Mouse (Mus musculus) Patski (cell line): ENCODE measurements around the gene Cyp2f2. TPM values are rescaled to one million over a fixed set of nuclear protein-coding genes. Genes with fewer than 3 reads are reported as not detected.

ENCODE experiments used
- ATAC-seq: fragments of 100-300 bp; one replicate; pipeline ENCODE4 v1.8.0; 2021
- CTCF ChIA-PET: fragments of 350-600 bp; sonication (Branson Sonifier 250); formaldehyde crosslinking; loops from one replicate; lab custom pipeline; 2022; ENCODE audit warnings: inconsistent platforms; lab: Charles Lee
- POLR2A ChIA-PET: fragments of 350-600 bp; sonication (Branson Sonifier 250); formaldehyde crosslinking; loops from one replicate; lab custom pipeline; 2022; ENCODE audit warnings: antibody characterized with exemption, inconsistent platforms; lab: Charles Lee
- DNase-seq: peaks from one replicate; pipeline ENCODE4 v3.0.0-alpha.2; 2011; ENCODE audit warnings: low read depth, low spot score
- H3K27me3 ChIP-seq: fragments of 371-371 bp; one replicate; pipeline ENCODE4 v1.5.1; 2021
- CTCF ChIP-seq: fragments of 100-300 bp; IDR thresholded peaks from one replicate; pipeline ENCODE4 v1.5.1; 2021
- in situ Hi-C: fragments of 300-500 bp; cut with MboI; formaldehyde crosslinking; loops from 3 replicates; pipeline ENCODE4 v1.11.1; 2018; ENCODE audit warnings: low pct_unique_long_range_greater_than_20kb, mixed read lengths
- polyA plus RNA-seq: library from polyadenylated mRNA; unstranded; gene quantifications from one replicate; pipeline ENCODE4 v1.2.3, GENCODE M21; 2021

The Cyp2f2 gene
- polyA plus RNA-seq, 1 experiment from 2014 or later = not detected

DNA sequence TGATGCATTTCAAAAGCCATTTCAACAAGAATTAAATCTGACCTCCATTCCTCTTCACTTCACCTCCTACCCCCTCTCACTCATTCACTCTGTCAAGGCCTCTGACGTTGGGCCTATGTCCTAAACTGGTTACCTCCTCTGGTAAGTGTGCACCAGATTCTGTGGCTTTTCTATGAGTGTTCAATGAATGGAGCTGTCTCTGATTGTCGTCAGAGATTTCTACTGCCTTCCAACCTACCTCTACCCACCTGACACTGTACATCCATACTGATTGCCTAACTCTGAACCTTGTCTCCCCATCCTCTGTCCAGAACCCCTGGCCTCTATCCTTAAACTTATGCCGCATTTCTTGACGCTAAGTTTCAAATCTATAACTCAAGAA lies 58.2 kb downstream of the Cyp2f2 start:
- ATAC-seq (no peak), DNase-seq (no peak)
- ChIA-PET CTCF (interaction anchor here (1.2 to 2.9 kb wide), 5 partner anchors 12 to 18 kb away, joined by 3 to 11 read pairs (median 3); no protein-coding TSS in a partner anchor), POLR2A (no interaction called here)
- H3K27me3 ChIP-seq = no peaks in the 10 kb centered on the region
- in situ Hi-C loops = loop anchor here (25.0 kb wide), 1 partner anchor 309 kb away; the partner anchor contains the start of genes Prx and Sertad1
- no peak for TF ChIP-seq CTCF

DNA sequence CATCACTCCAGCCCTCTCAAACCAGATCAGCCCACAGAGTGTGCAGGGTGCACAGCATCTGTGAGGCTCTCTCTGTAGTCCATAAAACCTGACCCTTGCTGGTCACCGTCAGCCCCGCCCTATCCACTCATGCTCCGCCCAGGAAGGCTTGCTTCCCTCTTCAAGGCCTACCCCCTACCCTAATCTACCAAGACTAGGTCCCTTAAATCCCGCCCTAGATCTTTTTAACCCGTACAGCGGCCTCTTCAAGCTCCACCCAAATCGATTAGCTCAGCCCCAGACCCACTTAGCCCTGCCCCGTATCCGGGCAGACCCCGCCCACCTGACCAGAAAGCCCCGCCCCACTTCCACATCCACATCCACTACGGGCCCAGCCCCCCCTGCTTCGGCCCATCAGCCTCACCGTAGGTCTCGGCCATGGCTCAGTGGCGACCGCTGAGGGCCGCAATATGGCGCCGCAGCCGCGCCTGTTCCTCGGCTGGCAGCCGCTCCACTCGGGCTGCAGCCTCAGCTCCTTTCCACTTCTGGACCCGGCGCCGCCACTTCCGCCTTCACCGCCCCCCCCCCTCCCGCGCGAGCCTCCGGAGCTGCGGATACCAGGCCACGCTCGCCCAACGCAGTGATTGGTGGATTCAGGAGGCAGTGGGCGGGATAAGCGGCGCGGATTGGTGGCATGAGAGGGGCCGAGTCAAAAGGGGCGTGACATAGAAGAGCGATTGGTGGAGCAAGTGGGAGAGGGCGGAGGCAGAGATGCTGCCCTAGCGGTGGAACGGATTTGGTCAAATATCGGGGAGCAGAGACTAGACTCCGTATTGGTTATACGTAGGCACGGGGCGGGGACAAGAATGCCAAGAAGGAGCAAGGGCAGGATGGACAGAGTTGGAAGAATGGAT lies 58.9 kb downstream of the Cyp2f2 start, which contains the start of gene Rab4b:
Gene Rab4b (minus strand): TSS at position 573 of the 893 bp plus-strand sequence.
- DNase-seq (peak; percentile 96), ATAC-seq (peak; percentile 93)
- ChIA-PET POLR2A (interaction anchor here (1.0 to 1.4 kb wide), 2 partner anchors 12 to 47 kb away, joined by 3 to 6 read pairs; partner anchors contain the start of gene Egln2), CTCF (interaction anchor here (1.2 to 2.9 kb wide), 4 partner anchors 13 to 23 kb away, joined by 3 to 11 read pairs (median 6); no protein-coding TSS in a partner anchor)
- H3K27me3 ChIP-seq = no peaks in the 10 kb centered on the region
- peak; percentile 61 for TF ChIP-seq CTCF
- in situ Hi-C loops = loop anchor here (25.0 kb wide), 1 partner anchor 309 kb away; the partner anchor contains the start of genes Prx and Sertad1

DNA sequence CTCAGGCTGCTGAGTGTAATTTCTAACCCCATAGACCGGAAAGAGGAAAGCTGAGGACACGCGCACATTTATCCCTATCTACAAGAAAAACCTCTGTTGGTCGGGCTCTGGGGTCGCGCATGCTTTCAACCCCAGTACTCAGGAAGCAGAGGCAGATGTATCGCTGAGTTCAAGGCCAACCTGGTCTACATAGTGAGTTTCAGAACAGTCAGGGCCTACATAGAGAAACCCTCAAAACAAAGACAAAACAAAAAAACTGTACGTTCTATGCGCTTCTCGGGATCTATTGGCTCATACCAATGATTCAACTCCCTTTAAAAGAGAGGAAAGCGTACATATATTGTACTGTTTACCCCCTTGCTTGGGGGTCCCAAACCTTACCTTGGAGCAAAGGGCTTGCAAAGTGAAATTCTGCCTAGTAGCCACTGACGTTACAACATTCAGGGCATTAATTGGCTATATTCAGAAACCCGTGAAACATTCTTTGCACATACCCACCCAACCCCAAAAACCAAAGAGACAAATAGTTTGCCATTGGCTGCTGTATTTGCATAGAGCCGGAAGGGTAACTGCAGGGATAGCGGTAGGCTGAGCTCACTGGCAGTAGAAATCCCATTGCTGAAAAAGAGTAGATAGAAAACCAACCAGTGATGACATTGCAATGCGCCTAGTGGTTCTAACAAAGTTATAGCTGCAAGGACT lies 59.7 kb downstream of the Cyp2f2 start:
- no peaks in the 10 kb centered on the region for H3K27me3 ChIP-seq
- CTCF ChIA-PET = interaction anchor here (1.0 to 2.9 kb wide), 4 partner anchors 13 to 24 kb away, joined by 3 to 11 read pairs (median 6); no protein-coding TSS in a partner anchor
- DNase-seq (no peak), ATAC-seq (peak; percentile 0)
- no peak for TF ChIP-seq CTCF
- in situ Hi-C loops = loop anchor here (25.0 kb wide), 1 partner anchor 308 kb away; the partner anchor contains the start of genes Prx and Sertad1
- POLR2A ChIA-PET = interaction anchor here (1.0 to 1.4 kb wide), 3 partner anchors 13 to 47 kb away, joined by 3 to 6 read pairs (median 3); partner anchors contain the start of gene Egln2

DNA sequence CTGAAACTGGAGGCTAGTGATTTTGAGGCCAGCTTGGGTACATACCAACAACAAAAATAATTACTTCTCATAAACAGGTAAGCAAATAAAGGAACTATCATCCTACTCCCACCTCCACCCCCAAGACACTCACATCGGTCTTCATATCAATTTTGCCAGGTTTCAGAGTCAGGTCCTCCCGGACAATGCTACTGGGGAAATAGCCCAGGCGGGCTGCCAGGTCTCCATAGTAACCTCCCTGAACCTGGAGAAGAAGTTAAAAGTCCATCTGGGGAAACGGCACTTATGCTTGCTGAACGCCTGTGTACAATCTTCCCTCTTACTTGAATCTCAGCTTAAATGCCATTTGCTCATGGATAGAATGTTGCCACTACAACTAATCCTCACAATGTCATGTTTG lies 60.3 kb downstream of the Cyp2f2 start:
- CTCF ChIA-PET = interaction anchor here (1.0 to 2.9 kb wide), 2 partner anchors 13 to 17 kb away, joined by 3 to 9 read pairs; no protein-coding TSS in a partner anchor
- no peak for TF ChIP-seq CTCF

DNA sequence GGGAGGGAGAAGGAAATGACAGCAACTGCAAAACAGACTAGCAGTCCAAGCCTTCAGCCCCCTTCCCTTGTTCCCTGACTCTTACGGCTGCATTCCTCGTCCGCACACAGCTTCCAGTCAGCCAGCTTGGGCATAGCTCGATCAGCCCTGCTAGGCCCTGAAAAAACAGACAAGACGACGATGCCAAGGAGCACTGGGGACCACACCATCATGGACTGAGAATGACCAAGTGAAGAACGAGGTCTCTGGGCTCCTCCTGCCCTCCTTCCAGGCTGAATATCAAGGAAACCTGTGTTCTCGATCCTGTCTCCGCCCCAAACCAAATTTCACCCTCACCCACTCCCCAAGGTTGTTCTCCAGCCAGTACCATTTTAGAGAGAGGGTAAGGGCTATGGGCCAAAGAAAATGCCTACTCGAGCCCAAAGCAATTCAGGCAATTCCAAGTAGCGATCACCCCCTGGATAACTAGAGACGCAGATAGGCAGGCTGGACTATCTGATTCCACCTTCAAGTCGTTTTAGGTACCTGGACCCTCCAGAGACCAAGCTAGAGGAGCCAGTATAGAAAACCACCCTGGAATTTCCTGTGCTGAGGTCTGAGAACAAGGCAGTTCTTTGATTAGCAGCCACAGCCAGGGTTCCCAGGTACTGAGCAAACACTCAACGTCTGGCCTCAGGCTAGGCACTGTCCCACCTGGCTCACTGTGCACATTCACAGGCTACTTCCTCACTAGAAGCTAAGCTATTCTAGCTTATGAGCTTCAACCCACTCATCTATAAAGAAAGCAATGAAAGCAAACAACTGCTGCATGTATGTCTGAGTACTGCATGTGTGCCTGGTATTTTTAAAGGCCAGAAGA lies 61.4 kb downstream of the Cyp2f2 start, which contains the start of the genes Gm21983 and Mia:
Gene Gm21983 (minus strand): TSS at position 250 of the 859 bp plus-strand sequence.
Gene Mia (minus strand): TSS at position 321 of the 859 bp plus-strand sequence.
- ChIA-PET CTCF (interaction anchor here (0.7 to 1.1 kb wide), 2 partner anchors 13 to 21 kb away, joined by 3 read pairs; no protein-coding TSS in a partner anchor), POLR2A (no interaction called here)
- in situ Hi-C loops = loop anchor here (25.0 kb wide), 1 partner anchor 306 kb away; the partner anchor contains the start of genes Prx and Sertad1
- TF ChIP-seq CTCF = no peak
- DNase-seq (no peak), ATAC-seq (no peak)
- H3K27me3 ChIP-seq = no peaks in the 10 kb centered on the region

More for the DNA sequence above, 60.3 kb downstream of the Cyp2f2 start:
- in situ Hi-C loops = loop anchor here (25.0 kb wide), 1 partner anchor 307 kb away; the partner anchor contains the start of genes Prx and Sertad1
- ATAC-seq (no peak), DNase-seq (no peak)
- H3K27me3 ChIP-seq = no peaks in the 10 kb centered on the region
- POLR2A ChIA-PET = interaction anchor here (1.2 to 1.4 kb wide), 2 partner anchors 13 to 20 kb away, joined by 3 to 6 read pairs; partner anchors contain the start of gene Egln2

DNA sequence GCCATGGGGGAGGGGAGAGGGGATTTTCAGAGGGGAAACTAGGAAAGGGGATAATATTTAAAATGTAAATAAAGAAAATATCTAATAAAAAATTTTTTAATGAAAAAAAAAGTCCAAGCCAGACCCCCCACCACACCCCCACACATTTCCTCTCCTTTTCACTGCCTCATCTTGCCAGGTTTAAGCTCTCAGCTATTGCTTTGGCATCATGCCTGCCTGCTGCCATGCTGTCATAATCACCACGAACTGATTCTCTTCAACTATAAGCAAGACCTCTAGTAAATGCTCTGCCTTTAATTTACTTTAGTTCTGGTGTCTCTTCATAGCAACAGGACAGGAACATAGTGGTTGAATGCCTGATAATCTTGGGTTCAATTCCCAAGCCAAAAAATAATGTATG lies 62.8 kb downstream of the Cyp2f2 start:
- POLR2A ChIA-PET = interaction anchor here (0.9 kb wide), 1 partner anchor 22 kb away, joined by 4 read pairs; no protein-coding TSS in a partner anchor
- DNase-seq = no peak
- TF ChIP-seq CTCF = no peak
- CTCF ChIA-PET = interaction anchor here (0.8 to 1.1 kb wide), 2 partner anchors 22 to 57 kb away, joined by 3 read pairs; no protein-coding TSS in a partner anchor
- in situ Hi-C loops = loop anchor here (25.0 kb wide), 1 partner anchor 305 kb away; the partner anchor contains the start of genes Prx and Sertad1
- ATAC-seq = no peak
- H3K27me3 ChIP-seq = no peaks in the 10 kb centered on the region

Other genes with a start within 250 kb of the Cyp2f2 start
- gene Cyp2a22, start 180.5 kb upstream of the Cyp2f2 start, polyA plus RNA-seq = not detected
- gene Cyp2a12, start 90.8 kb upstream of the Cyp2f2 start, polyA plus RNA-seq = not detected
- gene Cyp2t4, start 33.8 kb downstream of the Cyp2f2 start, polyA plus RNA-seq = 0.33 TPM
- gene Egln2, start 46.9 kb downstream of the Cyp2f2 start, polyA plus RNA-seq = 51.6 TPM
- 56.9 TPM for gene Rab4b, start 59.0 kb downstream of the Cyp2f2 start, polyA plus RNA-seq
- gene Gm21983, start 61.2 kb downstream of the Cyp2f2 start, polyA plus RNA-seq = not detected
- gene Mia, start 61.2 kb downstream of the Cyp2f2 start, polyA plus RNA-seq = not detected
- 13.2 TPM for gene BC024978, start 75.9 kb downstream of the Cyp2f2 start, polyA plus RNA-seq
- gene Snrpa, start 76.4 kb downstream of the Cyp2f2 start, polyA plus RNA-seq = 89.3 TPM
- gene Itpkc, start 108.8 kb downstream of the Cyp2f2 start, polyA plus RNA-seq = 6.5 TPM
- 39.6 TPM for gene Coq8b, start 113.1 kb downstream of the Cyp2f2 start, polyA plus RNA-seq
- 9.6 TPM for gene Numbl, start 138.5 kb downstream of the Cyp2f2 start, polyA plus RNA-seq
- 10.3 TPM for gene Ltbp4, start 217.8 kb downstream of the Cyp2f2 start, polyA plus RNA-seq
- gene Shkbp1, start 236.1 kb downstream of the Cyp2f2 start, polyA plus RNA-seq = 24.7 TPM
- 0.64 TPM for gene Gm20479, start 237.5 kb downstream of the Cyp2f2 start, polyA plus RNA-seq